Mouse (Mus musculus): ENCODE data around the gene Klhl29. TPM values are rescaled to one million over a fixed set of nuclear protein-coding genes. Genes with fewer than 3 reads are reported as not detected.
"Not testable (repeated sequence)": the region's sequence is repeated elsewhere in the genome, so short reads cannot be mapped to it uniquely, and the experiment has no call there.

The Klhl29 gene
- total RNA-seq, 4 experiments from 2014 or later, result 17.1 to 26.7 (median 20.1) TPM

DNA sequence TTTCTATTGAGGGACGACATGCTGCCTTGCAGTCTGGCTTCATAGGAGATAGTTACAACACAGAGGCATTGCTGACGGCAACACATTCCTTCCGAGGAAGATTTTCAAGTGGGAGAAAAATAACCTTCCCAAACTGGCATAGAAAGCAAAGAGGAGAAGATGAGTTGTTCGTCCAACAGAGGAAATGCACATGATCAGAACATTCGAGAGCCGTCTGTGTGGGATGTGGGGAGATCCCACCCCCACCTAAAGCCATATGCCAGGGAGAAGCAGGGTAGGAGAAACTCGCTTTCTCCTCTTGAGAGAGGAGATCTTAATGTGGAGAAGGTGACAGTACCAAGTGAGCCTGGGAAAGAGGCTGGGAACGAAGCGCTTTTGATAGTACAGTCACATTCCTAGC lies 22.1 kb downstream of the Klhl29 start:
- DNase-seq, result no peak

DNA sequence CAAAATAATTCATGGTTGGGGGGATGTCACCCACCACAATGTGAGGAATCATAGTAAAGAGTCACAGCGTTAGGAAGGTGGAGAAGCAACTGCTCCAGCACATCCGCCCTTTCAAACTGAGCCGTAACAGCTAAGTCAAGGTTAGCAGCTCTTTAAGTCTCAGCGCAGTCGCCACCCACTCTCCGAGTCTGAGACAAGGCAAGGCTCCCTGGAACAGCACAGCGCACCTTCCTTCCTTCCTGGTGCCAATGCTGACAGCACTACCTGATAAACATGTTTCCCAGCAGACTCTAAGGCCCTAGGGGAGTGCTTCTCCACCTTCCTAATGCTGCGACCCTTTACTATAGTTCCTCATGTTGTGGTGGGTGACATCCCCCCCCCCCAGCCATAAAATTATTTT lies 22.7 kb downstream of the Klhl29 start:
- no peak for DNase-seq

DNA sequence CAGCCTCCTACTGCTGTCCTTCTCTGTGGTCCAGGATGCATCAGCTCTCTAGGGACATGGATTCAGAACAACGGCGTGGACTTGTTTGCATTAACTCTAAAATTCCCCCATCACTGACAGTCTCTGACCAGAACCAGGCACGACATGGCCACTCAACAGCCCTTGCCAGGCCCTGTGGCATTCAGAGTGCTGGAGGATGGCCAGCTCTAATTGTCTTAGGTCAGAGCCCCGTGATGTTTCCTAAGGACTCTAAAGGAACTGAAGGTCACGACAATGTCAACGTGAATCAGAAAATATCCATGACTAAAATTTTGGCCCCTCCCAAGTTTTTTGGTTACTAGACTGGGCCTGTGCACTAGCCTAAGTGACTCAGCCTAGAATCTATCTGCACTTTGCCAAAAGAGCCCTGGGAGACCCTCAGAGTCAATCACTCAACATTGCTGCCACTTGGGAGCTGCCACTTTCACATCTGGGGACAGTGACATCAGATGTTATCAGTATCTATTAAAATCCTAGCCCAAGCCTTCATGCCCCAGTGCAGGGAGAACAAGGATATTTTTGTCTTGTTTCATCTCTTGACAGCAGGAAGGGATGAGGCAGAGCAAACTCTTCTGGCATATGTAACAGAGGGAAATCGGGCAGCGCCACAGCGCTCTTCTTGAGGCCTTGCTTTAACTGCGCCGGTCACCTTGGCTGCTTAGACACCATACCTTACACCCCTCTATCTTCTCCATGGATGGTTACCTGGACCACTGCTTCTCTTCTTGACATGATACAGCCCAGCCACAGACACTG lies 24.8 kb downstream of the Klhl29 start:
- DNase-seq, result peak; percentile 72

DNA sequence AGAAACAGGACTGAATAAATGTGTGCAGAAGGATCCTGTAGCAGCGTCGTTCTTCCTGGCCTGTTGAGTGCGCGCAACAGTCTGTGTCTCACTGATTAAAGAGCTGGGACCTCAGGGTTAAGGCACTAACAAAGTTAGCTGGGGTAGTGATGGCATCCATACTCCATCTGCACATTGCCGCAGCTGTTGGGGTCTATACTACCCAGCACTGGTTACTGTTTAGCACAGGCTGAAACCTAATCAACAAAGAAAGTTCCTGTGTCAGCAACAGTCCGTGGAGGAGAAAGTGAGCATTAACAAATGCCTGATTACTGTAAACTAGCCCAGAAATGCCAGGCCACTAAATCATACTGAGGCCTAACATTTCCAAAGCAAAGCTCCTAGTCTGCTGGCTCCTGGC lies 30.4 kb downstream of the Klhl29 start:
- DNase-seq, result no peak

DNA sequence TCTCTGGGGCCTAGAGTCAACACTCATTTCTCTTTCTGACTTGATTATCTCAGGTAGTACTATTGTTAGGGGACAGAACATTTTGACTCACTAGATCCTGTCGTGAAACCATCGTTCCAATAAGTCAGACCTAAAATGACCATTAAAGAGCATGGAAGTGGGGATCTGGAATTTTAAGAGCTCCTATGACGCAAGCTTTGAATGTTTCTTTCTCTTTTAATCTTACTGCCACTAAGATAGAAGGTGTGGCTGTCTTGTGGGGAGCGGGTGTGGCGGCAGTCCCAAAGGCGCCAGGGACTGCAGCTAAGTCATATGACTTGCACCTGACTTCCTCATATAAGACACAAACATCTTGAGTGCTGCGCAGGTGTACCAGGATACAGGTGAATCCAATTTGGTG lies 31.0 kb downstream of the Klhl29 start:
- not testable (repeated sequence) for DNase-seq

DNA sequence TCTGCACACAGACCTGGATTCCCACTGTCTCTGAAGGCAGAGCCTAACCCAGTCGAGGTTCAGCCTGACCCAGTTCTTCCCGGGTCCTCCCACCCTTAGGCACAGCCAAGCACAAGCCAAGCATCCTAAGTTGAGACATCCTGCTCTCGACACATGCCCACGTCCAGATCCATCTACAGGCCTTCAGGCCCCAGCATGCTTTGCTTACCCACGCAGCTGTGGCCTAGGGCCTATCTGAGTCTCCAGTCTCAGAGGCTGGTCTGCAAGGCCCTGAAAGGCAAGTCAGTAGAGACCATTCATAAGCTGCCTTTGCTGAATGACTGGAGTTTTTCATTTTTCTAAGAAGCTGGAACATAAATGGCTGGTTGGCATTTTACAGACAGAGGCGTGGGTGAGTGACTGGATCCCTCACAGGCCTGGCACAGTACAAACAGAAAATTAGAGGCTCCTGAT lies 35.3 kb downstream of the Klhl29 start:
- DNase-seq, result no peak

DNA sequence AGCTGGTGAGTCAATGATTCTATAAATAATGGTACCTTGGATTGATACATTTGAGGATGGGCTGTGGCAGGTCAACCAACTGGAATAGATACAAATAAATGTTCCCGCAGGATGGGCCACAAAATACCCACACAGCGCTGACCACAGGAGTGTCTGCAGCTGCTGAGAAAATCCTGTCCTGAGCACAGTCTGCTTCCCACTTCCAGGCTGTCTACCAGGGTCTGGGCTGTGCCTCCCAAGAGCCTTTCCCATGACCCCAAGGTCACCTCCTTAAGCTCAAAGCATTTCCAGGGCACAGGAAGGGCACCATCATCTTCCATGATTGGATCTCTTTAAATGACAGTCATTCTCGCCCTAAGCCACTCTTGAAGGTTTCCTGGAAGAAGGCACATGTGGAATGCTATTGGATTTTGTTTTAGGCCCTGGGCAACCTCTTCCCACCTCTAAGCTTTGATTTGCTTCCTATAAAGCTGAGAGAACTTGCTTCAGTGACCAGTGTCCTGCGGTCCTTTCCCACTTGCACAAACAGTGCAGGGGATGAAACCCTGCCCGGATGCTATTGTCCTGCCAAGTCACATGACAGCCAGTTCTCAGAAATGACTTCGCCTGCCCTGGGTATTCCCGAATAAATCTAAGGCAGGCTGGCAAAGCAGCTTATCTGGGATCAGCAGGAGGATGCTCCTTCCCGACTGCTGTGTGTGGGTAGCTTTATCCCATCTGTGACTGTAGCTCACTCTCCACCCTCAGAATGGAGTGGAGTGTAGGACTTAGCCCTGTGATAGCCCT lies 38.4 kb downstream of the Klhl29 start:
- DNase-seq, result peak; percentile 24

DNA sequence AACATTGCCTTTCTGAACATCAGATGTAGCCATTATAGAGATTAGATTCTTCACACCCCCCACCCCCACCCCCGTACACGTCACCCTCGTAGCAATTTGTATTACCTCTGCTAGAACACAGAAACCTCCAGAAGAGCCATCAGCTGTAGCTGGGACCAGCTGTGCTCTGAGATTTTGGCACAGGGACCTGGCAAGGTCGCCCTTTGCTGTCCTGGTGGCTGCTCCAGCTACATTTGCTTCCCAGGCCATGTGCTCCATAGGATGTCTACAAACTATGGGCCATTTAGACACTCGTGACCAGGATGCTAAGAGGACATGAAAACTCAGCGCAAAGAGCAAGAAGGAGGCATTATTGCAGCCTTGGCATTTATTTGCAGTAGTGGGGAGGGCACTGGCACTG lies 39.2 kb downstream of the Klhl29 start:
- DNase-seq, result no peak

DNA sequence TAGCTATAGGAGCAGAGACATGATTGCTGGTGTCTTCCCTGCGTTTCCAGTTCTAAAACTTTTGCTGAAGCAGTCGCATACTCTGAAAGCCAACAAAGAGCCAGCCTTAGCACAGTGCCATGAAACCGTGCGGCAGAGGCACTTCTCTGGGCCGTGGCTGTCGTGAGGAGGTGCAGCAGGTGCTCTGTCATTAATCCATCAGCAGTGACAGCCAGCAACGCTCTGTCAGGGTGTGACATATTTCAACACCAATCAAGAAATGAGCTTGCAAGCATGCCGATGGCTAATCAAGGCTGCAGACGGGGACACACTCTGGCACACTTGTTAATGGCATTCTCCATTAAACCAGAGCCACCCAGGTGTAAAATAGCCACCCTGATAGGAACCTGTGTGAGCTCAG lies 40.5 kb downstream of the Klhl29 start:
- no peak for DNase-seq

DNA sequence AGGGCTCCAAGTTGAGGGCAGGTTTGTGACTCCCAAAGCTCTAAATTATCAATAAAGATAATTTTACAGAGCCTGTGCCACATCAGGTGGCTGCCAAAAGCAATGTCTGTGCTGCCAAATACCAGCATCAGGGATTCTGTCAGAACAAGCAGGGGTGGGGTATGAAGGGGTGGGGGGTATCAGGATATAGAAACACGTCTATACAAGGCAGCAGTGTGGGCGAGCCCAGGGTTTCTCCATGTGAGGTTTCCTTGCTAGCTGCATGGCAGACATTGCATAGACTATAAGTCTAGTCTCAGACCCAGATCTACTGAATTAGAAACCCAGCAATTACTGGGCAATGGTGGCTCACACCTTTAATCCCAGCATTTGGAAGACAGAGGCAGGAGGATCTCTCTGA lies 41.3 kb downstream of the Klhl29 start:
- DNase-seq, result no peak

DNA sequence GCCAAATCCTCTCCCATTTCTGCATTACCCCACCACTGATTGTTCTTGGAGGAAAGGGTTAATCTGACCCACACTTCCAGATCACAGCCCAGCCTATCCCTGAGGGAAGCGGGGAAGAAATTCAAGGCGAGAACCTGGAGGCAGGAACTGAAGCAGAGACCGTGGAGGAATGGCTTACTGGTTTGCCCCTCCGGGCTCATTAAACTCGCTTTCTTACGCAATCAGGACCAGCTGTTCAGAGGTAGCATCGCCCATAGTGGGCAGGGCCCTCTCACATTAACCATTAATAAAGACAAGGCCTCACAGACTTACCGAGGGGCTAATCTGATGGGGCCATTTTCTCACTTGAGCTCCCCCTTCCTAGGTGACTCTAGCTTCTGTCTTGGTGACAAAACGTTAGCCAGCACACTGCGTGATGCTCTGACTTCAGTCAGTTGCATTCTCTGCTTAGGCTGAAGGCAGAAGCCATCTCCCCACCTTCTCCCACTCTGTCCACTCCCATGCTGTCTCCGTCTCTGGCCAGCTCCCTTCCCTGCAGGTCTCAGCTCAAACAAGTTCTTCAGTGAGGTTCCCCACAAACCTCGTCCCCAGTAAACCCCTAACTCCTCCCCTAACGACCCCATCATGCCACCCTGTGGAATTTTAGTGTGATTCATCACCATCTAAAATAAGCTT lies 43.5 kb downstream of the Klhl29 start:
- no peak for DNase-seq

DNA sequence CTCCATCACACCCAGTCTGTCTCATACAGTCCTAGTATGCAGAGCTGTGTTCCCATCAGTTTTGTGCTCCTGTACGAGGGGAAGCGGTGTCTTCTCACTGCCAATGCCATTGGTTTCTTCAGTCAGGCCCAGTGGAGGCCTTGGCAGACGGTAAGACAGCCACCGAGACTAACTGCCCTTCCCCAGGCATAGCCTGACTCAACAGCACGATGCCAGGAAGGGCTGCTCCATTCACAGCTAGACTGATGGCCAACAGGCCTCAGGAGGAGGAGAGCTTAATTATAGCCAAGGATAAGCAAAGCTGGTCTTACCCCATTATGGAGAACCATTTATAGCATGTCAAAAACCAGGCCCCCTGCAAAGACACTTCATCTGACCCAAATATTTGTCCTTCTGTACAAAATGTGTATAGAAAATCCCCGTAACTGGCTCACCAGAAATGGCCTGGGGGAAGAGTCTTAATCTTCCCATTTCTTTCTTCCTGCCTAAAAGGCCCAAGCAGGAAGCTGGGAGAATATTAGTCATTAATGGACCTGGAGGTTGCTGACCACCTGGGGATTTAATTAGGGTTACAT lies 44.9 kb downstream of the Klhl29 start:
- DNase-seq, result no peak

DNA sequence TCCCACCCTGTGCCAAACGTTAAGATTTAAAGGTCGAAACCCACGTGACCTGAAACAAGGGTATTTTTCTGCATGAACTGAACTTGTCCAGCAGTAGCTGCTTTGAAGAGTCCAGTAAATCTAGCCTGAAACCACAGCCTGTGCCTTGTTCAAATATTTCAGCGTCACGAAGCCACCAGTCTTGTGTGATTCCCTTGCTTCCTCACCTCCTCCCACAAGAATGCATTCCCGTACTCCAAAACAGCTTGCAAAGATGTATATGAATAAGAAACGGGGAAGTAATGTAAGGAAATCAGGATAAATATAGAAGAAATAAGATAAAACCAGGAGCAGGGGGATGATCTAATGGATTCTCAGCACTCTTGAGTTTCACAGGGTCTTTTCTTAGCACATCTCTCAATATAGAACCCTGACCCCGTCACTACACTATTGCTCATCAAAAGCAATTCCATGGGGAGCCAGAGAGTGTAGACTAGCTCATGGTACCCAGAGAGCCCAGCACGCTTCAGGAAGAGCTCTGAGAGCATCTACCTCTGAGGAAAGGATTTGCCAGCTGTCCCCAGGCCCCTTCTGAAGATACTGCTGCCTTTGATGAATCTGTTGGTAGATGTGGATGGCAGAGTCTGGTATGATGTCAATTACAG lies 52.9 kb downstream of the Klhl29 start:
- DNase-seq, result no peak

DNA sequence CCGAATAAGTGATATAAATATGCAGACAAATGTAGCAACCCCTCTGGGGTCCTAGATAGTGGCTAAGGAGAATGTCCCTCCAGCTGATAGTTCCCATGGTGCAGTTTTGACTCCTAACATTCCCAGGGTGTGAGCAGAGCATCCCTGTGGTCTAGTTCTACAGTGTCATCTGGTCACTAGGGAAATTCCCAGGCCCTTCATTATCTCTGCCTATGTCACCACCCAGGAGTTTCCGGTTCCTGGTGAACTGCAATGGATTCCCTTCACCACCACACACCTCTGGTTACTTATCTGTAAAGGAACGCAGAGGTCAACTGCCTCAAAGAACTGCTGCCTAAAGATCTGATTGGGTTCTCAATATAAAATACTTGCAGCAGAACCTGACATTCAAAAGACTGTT lies 54.5 kb downstream of the Klhl29 start:
- no peak for DNase-seq

DNA sequence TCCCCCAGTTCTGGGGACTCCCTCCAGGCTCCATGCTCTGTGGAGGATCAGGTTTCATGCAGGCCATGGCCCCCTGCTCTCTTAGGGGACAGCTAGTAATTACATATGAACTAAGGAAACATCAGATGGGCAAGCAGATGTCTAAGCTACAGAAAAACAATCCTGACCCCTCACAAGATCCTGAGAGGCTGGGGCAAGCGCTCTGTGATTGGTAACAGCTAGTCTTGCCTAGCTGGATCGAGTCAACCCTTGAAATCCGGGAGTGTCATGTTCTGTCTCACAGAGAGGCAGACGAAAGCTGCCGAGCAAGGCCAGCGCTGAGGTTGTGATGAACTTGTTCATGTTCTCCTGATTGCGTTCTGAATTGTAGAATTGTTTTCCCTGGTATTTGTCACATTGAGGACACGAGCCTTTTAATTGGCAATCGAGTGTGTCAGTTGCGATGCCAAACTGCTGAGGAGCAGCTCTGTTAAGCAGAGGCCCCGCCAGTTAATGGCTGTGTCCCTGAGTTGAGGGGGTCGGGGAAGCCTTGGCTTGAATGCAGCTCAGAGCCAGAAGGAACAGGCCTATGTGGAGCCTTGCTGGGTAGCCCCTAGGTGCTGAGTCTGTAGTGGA lies 56.0 kb downstream of the Klhl29 start:
- DNase-seq, result no peak

DNA sequence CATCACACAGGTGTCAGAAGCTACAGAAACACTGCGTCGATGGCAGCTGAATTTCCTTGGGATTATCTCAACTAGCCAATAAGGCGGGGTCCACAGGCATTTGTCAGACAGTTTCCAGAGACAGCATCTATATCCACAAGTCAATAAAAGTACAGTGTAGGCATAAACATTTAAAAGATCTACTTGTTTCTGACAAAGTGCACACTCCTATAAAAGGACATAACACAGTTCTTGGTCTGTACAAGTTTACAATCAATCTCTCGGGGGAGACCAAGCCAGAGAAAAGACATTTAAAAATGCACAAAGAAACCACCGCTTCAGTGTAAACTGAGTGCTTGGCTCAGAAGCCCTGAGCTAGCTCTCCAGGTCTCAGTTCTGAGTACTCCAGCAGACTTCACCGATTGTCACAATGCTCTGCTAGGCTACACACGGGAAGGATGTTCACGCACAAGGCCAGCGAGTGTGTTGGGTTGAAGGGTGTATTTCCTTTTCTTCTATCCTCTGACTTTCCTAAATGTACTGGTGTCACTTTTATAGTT lies 59.4 kb downstream of the Klhl29 start:
- DNase-seq, result no peak

DNA sequence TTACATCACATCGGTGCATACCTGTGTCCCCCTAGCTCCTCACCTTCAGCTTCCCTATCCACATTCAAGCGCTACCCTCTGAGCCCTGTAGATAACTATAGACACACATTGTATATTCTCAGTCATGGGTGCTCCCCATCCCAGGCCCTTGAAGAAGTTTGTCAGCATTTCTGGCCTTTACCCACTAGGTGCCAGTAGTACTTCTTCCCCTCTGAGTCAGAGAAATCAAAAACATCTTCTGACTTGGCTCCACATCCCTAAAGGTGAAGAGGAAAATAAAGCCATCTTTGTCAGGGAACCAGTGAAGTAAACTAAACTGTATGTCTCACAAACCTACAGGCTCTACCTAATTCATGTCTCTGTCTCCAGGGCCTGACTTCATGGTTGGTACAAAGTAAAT lies 67.6 kb downstream of the Klhl29 start:
- DNase-seq, result no peak

DNA sequence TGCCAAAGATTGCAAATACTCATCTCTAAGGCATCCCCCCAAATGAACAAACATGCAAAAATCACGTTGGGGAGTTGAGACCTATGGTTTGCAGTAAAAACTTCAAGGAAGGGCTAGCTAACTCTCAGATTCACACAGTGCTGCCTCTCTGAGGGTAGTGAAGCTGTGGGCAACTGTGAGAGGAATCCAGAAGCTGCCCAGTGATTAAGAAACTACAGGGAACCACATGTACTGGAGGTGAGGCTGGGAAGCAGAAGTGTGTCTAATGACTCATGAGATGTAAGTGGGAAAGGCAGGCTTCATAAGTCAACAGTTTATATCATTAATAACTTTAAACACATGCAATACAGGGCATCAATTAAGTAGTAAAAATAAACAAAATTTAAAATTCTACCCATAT lies 70.0 kb downstream of the Klhl29 start:
- DNase-seq, result no peak

DNA sequence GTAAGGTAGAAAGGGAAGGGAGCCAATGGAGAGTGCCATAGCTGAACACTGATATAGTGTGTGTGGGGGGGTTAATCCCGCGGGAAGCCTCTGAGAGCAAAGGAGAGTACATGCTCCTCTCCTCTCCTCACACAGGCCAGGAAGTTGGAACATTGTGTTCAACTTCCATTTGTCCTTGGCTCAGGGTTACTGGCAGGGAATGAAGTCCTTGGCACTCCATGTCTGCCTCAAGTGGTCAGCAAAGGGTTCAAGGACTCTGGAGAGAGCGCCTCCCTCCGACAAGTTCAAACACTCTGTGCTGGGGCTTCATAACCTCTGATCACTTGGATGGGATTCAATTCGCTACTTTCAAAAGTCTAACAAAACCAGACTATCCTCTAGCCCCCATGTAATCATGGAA lies 71.6 kb downstream of the Klhl29 start:
- peak; percentile 55 for DNase-seq

DNA sequence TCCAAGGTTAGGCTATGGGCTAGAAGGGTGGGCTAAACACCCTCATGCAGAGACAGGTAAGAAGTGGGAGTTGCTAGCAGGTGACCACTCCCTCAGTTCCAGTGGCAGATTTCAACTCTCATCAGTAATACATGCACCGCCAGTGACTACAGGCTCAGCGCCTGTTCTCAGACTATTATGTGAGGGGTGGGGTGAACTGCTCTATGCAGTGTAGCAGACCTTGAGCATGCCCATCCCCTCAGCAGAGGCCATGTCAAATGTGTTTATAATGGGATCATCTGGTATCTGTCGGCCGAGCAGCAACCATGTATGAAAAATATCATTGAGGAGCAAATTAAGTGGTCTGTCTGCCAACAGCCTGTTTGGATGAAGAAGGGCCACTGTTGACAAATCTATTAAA lies 72.4 kb downstream of the Klhl29 start:
- no peak for DNase-seq

DNA sequence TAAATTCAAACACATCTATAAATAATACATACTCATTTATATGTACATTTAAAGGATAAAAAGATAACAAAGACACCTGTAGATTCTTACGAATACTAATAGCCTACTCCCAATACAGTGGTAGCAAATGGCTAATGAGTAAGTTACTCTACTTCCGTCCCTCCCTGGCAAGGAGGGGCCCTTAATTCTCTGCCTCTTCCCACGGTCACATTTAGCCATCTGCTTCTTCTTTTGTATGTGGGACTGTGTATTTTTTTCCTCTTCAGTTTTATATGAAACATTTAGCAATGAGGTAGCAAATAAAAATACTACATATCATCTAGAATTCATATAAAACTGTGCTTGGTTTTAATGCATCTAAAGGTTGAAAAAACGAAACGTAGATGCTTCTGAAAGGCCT lies 73.6 kb downstream of the Klhl29 start:
- no peak for DNase-seq

DNA sequence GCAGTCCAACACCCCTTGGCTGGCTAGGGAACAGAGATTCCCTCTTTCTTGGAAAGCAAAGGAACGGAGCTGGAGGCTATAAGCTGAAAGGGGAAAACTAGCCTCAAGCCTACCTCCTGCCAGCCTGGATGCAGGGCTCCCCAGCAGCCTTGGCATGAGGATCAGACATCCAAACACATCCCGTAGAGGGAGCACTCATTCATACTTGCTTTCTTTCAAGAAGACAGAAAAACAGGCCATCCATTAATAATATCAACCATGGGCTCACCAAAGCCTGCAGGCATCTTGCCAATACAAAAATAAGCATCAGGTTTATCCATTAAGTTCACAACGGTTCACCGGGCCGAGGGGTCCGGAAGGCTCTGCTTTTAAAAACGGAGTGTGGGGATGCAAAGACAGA lies 79.1 kb downstream of the Klhl29 start:
- no peak for DNase-seq

Data from adrenal gland, adult 8-10 months (tissue).